Mouse (Mus musculus): ENCODE results near the gene Itga7.

Gene Itga7

DNA sequence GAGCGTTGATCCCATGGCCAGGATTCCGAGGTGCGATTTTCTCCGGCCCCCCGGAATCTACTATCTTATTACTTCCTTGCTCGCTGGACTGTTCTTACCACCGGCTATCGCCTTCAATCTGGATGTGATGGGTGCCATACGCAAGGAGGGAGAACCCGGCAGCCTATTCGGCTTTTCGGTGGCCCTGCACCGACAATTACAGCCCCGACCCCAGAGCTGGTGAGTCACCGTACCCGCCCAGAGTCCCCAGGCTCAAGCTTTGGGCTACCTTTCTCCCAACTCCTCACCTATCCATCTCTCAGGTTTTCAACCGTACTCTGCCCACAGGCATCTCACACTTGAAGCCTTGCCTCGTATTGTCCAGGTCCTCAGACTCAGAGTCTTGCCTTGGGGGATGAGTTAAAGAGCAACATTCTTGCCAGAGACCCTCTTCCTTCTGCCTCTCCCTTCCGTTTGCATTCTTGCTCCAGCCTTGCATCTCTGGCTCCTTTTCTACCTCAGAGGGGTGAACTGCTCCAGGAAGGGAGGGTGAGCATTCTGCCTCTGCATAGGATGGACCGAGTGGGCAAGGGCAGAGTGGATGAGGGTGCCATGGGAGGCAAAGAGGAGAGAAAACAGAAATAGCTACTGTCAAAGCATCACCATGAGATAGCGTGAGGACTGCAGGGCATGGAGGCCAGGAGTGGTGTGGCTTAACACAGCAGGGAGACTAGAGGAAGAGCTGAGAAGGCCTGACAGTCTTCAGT, 531 bp downstream of the Itga7 start:
- in situ Hi-C loops (cut with MboI, MseI) = no loop called here

DNA sequence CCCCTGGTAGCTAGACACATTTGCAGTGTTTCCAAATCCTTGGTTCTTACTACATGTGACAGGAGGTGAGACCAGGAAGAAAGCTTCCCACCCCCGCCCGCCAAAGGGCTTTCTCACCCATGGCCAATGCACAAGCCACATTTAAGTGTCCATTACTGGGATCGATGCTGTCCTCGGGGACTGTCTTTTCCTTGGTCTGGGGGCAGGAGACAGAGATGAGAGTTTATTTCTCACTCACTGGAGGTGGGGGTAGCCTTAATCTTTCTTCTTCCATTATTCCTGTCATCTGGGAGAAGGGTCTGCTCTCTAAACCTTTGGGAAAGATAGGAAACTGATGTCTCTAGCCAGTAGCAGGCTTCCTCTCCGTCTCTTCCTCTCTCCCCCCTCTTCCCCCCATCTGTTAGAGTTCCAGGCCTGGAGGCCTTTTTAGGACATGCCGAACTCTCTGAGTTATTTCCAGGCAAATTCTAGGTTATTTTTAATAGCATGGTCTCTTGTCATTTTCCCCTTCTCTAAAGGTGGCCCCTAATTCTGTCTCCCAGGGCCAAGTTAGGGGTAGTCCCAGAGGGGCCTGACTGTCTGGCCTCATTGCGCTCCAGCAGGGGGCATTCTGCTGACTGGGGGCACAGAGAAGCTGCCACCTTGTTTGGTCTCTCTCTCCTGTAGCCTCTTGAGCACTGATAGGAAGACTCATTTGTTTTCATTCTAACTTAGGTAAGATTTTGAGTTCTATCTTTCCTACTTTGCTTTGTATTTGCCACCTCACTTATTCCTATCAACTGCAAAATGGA, 1.6 kb downstream of the Itga7 start:
- in situ Hi-C loops (cut with MboI, MseI) = no loop called here

DNA sequence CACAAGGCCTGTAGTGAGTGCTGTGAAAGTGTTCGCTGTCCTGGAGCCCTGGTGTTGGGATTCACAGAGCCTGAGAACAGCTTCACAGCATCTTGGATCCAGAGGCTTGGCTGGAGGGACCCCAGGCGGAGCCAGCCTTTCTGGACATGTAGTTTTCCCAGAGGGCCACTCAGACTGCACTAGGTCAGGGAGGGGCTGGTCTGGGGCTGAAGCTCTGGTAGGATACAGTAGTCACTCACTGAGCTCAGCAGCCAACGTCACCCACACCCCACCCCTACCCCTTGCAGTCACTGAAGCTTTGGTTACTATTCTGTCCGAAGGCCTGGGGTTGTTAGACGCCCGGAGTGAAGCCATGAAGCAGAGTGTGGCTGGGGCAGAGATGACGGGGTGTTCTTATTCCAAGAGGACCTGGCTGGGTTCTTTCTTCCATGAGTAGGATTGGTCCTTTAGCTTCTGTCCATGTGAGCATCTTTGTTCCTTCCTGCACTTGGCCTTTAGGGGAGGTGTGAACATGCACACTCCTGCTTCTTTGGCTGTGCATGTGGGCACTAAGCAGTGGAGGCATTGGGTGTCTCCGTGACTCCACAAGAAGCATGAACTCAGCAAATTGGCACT, 2.3 kb downstream of the Itga7 start:
- in situ Hi-C loops (cut with MboI, MseI) = no loop called here

DNA sequence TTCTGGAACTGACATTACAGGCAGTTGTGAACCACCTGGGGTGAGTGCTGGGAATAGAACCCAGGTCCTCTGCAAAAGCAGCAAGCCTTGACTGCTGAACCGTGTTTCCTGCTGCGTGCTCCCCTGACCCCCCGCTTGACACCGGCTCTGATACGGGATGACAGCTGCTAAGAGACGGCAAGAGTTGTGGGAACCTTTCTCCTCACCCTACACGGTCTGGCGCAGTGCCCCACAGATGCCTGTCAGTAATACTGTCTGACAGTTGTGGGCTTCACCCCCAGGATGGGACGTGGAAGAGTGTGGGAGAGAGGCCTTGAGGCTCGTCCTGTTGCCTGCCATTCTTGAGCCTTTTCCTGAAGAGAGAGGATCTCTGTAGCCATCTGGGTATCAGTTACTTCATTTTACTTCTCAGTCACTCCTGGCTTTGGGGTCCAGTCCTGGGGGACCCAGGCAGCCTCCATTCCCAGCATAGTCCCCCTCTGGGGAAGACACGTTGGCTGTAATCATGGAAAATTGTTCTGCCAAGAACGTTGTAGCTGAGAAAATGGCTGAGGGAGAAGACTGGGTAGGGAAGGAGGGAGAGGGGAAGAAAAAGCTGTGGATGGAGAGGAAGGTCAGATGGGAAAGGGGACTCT, 4.3 kb downstream of the Itga7 start:
- in situ Hi-C loops (cut with MboI, MseI) = no loop called here

DNA sequence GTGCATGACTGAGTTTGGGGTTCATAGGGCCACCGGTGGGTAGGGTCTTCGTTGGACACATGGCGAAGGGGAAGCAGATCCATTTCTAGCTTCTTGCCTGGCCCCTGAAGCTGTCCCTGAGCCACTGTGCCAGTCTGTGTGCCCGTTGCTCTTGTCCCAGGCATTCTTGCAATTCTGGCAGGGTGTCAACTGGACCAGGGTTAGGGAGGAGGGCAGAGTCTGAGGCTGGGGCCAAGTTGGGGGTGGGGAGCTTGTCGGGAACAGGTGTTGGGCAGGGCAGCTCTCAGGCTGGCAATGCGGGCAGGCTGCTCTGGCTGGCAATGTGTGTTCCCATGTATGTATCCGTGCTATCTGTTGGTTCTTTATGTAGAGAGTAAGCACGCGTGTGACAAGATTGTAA, 4.8 kb downstream of the Itga7 start:
- in situ Hi-C loops (cut with MboI, MseI) = no loop called here

DNA sequence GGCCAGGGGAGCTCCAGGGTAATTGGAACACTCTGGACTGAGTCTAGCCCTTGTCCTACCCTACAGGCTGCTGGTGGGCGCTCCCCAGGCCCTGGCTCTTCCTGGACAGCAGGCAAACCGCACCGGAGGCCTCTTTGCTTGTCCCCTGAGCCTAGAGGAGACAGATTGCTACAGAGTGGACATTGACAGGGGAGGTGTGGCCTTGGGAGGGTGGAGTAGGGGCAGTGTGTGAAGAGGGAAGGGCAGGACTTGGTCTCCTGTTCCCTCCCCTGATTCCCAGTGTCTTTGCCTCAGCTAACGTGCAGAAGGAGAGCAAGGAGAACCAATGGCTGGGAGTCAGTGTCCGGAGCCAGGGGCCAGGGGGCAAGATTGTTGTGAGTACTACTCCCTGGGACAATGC, 5.4 kb downstream of the Itga7 start:
- in situ Hi-C loops (cut with MboI, MseI) = no loop called here

DNA sequence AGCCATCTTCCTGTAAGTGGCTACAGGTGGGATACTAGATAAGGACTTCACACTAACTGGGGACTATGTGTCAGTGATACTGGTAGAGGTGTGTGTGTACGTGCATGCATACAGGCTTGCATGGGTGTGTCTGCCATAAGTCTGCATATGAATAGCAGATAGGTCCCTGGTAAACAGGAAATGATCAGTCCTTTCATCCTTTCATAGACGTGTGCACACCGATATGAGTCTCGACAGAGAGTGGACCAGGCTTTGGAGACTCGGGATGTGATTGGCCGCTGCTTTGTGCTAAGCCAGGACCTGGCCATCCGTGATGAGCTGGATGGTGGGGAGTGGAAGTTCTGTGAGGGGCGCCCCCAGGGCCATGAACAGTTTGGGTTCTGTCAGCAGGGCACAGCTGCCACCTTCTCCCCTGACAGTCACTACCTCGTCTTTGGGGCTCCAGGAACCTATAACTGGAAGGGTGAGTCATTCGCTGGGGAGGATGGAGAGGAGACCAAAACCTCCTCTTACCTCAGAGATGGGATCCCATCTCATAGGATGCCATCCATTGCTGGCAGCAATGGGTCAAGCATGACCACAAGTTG, 7.0 kb downstream of the Itga7 start:
- in situ Hi-C loops (cut with MboI, MseI) = no loop called here

DNA sequence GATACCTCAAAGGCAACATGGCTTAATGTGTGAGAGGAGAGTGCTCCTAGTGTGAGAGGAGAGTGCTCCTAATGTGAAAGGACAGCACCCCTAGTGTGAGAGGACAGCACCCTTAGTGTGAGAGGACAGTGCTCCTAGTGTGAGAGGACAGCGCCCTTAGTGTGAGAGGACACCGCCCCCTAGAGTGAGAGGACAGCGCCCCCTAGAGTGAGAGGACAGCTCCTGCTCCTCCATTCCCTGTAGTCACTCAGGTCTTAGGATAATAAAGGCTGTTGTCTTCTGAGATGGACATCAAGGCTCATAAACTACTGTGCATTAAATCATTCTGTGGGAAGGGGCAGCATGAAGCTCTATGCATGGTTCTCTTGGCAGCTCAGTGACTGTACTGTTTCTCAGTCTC, 12.1 kb downstream of the Itga7 start:
- in situ Hi-C loops (cut with MboI, MseI) = no loop called here

DNA sequence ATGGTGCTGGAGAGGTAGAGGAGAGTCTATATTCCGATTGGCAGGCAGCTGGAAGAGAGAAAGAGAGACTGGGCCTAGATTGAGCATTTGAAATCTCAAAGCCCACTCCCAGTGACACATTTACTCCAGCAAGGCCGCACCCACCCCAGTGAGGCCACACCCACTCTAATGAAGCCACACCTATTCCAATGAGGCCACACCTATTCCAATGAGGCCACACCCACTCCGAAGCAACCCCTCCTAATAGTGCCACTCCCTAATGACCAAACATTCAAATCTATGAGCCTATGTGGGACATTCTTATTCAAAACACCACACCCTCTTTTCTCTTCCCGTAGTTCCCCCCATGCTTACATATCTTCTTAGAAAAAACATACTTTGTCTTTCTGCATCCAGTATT, 13.9 kb downstream of the Itga7 start:
- in situ Hi-C loops (cut with MboI, MseI) = no loop called here

DNA sequence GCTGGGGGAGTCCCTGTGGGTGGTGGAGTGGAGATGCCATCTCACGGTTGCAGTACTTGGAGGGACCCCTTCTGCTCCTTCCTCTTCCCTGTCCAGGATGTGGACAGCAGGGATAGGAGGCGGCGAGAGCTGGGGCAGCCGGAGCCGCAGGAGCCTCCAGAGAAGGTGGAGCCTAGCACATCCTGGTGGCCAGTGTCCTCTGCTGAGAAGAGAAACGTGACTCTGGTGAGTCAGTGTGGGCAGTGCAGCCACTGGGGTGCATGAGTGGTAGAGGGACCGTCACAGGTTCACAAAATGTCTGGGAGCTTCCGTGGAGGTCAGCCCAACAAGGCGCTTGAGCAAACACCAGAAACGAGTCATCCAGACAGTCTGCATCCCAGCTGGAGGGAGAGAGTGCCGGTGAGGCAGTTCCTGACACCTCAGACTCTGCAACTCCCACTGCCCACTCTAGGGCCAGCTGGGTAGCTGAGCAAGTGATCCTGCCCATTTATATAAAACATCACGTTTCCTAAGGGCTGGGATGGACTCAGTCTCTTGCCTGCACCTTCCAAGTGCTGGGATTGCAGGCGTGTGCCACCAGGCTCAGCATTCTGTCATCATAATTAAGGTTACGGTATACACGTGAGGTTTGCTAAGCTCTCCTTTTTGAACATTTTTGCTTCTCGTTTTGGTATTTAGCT, 16.7 kb downstream of the Itga7 start:
- in situ Hi-C loops (cut with MboI, MseI) = no loop called here

DNA sequence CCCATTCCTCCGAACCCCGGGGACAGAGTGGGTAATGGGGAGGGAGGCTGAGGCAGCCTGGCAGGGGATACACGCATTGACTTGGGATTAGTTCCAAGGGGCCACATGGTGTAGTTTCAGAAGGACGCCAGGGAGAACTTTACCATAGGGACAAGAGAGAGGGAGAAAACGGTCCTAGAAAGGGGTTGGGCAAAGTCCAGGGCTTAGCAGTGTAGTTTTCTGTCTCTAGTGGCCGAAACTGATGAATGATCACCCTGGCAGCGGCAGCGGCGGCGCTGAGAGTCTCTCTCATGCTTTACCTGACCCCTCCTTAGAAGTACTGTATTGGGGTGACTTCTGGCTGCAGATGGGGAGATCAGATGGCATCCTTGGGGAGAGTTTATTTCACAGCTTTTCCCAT, 24.7 kb downstream of the Itga7 start:
- in situ Hi-C loops (cut with MboI, MseI) = no loop called here

DNA sequence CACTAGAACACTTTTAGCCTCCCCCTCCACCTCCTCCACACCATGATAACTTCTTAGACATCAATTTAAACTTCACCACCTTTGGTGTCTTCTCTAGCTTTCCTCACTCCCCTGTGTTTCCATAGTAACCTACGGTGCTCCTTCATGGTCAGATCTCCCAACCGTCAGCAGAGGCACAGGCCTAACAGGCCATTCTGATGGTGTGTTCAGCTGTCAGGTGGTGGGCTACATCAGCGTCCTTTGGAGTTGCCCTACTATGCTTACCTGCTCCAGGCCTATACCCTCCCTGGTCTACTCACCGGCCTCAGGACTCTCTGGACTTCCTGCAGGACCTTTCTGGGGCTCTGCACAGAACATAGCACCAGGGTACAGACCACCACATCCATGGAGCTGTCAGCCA, 26.5 kb downstream of the Itga7 start:
- in situ Hi-C loops (cut with MboI, MseI) = no loop called here

DNA sequence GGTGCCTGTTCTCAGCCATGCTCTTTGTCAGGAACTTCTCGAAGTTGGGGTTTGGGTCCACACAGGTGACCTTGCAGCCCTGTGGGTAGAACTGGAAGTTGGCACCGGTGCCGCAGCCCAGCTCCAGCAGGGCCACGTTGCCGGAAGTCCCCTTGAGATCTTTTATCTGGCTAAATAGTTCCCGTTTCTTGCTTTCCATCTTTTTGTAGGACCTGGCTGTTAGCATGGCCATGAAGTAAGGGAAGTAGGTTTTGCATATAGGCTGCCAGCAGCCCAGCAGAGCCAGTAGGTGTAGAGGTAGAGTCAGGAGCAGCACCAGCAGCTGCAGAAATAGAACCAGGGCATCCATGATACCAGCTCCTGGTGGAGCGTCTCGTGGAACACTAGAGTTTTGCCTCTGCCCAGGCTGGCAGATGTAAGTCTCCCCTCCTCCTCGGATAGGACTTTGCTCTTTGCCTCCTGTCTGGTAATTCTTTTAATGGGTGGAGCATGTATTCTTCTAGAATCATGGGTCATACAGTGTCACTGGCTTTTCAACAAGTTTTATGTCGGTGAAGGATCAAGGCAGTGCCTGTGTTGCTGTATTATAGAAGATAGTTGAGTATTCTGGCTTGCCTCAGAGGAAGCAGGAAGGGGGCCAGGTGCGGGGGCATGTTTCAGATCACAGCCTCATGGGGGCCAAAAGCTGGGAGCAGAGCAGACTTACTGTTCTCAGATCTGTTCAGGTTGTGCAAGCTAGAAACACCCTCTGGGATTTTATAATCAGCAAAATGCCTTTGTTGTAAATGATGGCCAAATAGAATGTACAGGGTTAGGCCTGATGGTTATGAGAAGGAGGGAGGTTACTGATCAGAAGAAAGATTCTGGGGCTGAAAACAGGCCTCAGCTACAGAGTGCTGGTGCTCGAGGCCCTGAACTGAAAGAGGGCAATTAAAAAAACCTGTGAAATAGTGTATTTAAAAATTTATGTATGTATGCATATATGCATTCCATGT, 27.3 kb downstream of the Itga7 start, which contains the start of gene Mettl7b:
Mettl7b (minus strand) TSS at position 399 of the 995 bp plus-strand sequence.
- in situ Hi-C loops (cut with MboI, MseI) = no loop called here

DNA sequence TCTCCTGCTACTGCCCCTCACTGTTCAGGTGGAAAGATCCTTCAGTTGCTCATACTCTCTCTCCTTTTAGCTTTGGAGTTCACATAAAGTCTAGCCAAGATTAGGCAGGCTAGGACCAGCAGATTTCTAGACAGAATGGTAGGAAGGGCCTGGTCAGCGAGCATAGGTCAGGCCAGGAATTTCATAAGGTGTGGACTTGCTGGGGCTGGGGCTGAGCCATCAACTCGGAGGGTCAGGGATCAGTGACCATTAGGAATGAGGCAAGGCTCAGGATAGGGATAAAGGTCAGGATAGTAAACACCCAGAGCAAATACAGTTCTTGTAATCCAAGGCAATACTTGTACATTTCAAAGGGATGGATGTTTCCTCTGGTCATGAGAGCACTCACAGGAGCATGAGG, 31.3 kb downstream of the Itga7 start:
- in situ Hi-C loops (cut with MboI, MseI) = no loop called here

DNA sequence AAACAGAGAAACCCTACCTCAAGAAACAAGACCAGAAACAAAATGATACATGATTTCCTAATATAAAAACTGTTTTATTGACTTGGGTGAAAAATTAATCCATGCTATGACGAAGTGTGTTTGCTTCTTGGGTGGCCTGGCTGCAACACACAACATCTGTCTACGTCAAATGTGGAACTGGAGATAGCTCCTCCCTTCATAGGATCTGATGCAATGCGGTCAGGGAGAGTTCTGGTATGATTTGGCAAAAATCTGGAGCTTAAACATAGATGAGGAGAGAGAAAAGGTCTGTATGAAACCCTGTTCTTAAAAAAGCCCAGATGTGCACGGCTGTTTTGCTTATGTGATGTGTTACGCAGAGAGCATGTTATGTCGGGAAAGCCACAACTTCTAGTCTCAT, 32.3 kb downstream of the Itga7 start:
- in situ Hi-C loops (cut with MboI, MseI) = no loop called here

DNA sequence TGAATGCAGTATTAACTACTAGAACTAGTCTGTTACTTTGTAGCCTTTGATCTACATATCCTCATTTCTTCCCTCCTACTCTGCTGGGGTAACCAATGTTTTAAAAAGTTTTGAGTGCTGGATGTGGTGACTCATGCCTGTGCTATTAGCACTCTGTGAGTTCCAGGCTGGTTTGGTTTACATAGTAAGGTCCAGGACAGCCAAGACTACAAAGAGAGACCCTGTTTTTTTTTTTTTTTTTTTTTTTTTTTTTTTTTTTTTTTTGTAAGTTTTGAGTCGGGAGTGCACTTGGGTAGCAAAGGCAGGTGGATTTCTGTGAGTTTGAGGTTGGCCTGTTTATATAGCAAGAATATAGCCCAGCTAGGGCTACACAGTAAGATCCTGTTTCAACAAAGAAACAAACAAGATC, 34.7 kb downstream of the Itga7 start:
- in situ Hi-C loops (cut with MboI, MseI) = no loop called here

DNA sequence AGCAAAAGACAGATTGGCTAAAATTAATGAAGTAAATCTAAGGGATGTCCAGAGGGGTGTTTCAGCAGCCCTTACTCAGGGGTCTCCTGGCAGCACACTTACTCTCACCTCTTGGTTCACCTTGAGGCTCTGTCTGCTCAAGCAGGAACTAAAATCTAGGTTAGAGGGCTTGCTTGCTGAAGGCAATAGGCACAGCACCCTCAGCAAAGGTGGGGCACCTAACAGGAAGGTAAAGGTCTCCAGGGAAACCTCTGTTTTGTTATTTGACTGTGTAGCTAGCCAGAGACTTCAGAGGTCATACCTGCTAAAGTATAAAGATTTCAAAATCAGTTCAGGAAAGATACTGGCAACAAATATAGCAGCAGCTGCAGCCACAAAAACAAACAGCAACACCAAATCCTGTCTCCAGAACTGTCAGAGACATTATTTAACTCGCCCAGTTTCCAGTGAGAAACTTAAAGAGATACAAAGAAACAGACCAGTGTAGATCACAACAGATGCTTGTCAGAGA, 37.2 kb downstream of the Itga7 start:
- in situ Hi-C loops (cut with MboI, MseI) = no loop called here

DNA sequence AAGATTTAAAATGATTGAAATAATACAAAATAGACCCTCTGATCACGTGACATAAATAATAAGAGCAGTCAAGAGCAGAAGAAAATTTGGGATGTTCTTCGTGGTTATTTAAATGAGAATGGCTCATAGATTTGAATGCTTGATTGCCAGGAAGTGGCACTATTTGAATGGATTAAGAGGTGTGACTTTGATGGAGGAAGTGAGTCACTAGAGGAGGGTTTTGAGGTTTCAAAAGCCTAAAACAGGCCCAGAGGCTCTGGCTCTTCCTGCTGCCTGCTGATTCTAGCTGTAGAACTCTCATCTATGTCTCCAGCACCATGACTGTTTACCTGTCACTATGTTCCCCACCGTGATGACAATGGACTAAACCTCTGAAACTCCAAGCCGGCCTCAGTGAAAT, 39.2 kb downstream of the Itga7 start:
- in situ Hi-C loops (cut with MboI, MseI) = no loop called here

DNA sequence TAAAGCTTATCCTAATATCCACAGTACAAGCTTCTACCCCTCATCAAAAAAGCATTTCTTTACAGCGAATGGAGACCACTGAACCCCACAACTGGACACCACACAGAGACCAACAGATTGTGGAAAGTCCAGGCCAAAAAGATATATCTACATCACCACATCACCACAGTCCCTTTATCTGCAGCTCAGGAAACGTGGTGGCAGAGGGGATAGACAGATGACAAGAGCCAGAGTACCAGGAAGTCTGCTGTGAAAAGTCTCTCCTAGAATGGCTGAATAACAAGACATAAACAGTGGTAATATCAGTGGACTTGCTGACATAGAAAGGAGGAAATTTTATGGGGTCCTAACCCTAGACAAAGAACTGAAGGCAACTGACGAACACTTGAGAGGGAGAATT, 42.8 kb downstream of the Itga7 start:
- in situ Hi-C loops (cut with MboI, MseI) = no loop called here
